Mouse (Mus musculus) cortical plate, adult 2 months (tissue): ENCODE results near the gene Stoml1.

Source experiments
- CTCF ChIP-seq: fragments of 200-500 bp; IDR thresholded peaks from 2 replicates; pipeline ENCODE4 v1.5.1; 2011; ENCODE audit warnings: mild to moderate bottlenecking, control low read depth, low read length; ENCODE audit not compliant: insufficient read depth; ENCODE audit errors: extremely low read depth
- POLR2A ChIP-seq: fragments of 200-500 bp; IDR thresholded peaks from 2 replicates; pipeline ENCODE4 v1.6.1; 2011; ENCODE audit warnings: mild to moderate bottlenecking, low read length, control low read depth; ENCODE audit not compliant: insufficient read depth; ENCODE audit errors: extremely low read depth

GRCm38 (mm10) chr9:58246083-58246591 lies 6.8 kb upstream of the Stoml1 start:
- TF ChIP-seq CTCF, result no peak
- TF ChIP-seq POLR2A, result no peak
